Comparison of ENCODE assay signal across 10 mouse cellular contexts in the genomic region with DNA sequence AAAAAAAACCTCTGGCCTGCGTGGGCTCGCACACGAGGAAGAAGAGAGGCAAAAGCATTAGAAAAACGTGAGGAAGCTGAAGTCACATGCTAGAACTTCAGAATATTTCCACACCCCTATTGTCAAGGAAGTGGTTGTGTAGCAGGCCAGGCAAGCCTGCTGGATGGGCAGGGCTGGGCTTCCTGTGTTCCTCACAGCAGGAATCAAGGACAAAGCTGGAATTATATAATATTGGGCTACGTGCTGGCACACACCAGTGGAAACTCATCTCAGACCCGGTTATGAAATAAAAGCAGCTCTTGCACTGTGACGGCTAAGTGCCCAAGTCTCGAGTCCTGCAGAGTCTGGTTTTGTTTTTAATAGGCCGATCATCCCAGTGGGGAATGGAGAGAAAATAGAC. TPM values are rescaled to one million over a fixed set of nuclear protein-coding genes. Genes with fewer than 3 reads are reported as not detected.
DNase-seq lines count a peak whose midpoint lies in the region; ATAC-seq lines count a peak whose summit lies in the region.
"Had no signal": no experiment of that assay in that cellular context is flagged by ENCODE, and none has a peak within 500 bp of the region (broad histone marks: within the 10 kb centered on the region; RNA-seq: fewer than 3 reads in every experiment).

No protein-coding gene starts in this region.

- H3K36me3 ChIP-seq in kidney, embryonic 15.5 days = no peaks in the 10 kb centered on the region
- H3K36me3 ChIP-seq: forebrain, embryonic 15.5 days; neural tube, embryonic 12.5 days had no signal

- DNase-seq in kidney, adult 11 months = peak; percentile 79
- peak; percentile 84 for DNase-seq in heart, postnatal 25 days (ENCODE audit: low spot score)
- peak; percentile 69 to 86 for DNase-seq in lung, postnatal 4 days
- DNase-seq in left cerebral cortex, adult 8-10 months (ENCODE audit: low spot score in 2 of 2) = no peak
- no peak for DNase-seq in MN1 (ENCODE audit: low spot score)

- no peak for ATAC-seq in kidney, embryonic 15.5 days (replicated peaks; ENCODE audit: low FRiP score)
- no peak for ATAC-seq in activated CD4-positive, CD25-positive, alpha-beta regulatory T cell, adult 4 months
- ATAC-seq: forebrain, embryonic 15.5 days had no signal

- 68% methylated on average over 9 of the region's 9 CpGs for WGBS in kidney, embryonic 15.5 days

- no peak overlapping the region for H3K4me2 ChIP-seq in kidney, embryonic 15.5 days
- H3K4me2 ChIP-seq: forebrain, embryonic 15.5 days; neural tube, embryonic 12.5 days had no signal

- no peaks in the 10 kb centered on the region for H3K27me3 ChIP-seq in kidney, embryonic 15.5 days
- H3K27me3 ChIP-seq: forebrain, embryonic 15.5 days; neural tube, embryonic 12.5 days had no signal

- no peaks in the 10 kb centered on the region for H3K9me3 ChIP-seq in kidney, embryonic 15.5 days (replicated peaks)
- H3K9me3 ChIP-seq: forebrain, embryonic 15.5 days; neural tube, embryonic 12.5 days had no signal

- peaks cover 6% of the 10 kb centered on the region for H3K4me1 ChIP-seq in kidney, embryonic 15.5 days
- H3K4me1 ChIP-seq in brown adipose tissue, adult 24 weeks (ENCODE audit: control insufficient read depth, insufficient read depth, insufficient read length, low read length) = peaks cover 22% of the 10 kb centered on the region
- H3K4me1 ChIP-seq: neural tube, embryonic 12.5 days had no signal

- H3K27ac ChIP-seq in kidney, embryonic 15.5 days = no peak overlapping the region
- H3K27ac ChIP-seq in brown adipose tissue, adult 24 weeks (replicated peaks; ENCODE audit: low read depth, low read length) = peak overlapping the region; percentile 98
- H3K27ac ChIP-seq: forebrain, embryonic 15.5 days; neural tube, embryonic 12.5 days had no signal

- no peak overlapping the region for H3K9ac ChIP-seq in kidney, embryonic 15.5 days
- H3K9ac ChIP-seq: forebrain, embryonic 15.5 days; neural tube, embryonic 12.5 days had no signal

- no peak overlapping the region for H3K4me3 ChIP-seq in kidney, embryonic 15.5 days (replicated peaks)
- no peak overlapping the region for H3K4me3 ChIP-seq in brown adipose tissue, adult 24 weeks (ENCODE audit: insufficient read depth, low read depth, low read length)
- H3K4me3 ChIP-seq: forebrain, embryonic 15.5 days; neural tube, embryonic 12.5 days had no signal

- intact Hi-C loops in heart, postnatal 25 days (cut with DNase I) = no loop called here

RNA-seq across cellular contexts. Expression of a gene that starts 13.4 kb away (rescaled TPM):
- polyA plus RNA-seq in kidney, embryonic 15.5 days (2015; fragmentation: Nextera tagmentation; extraction: Ambion mirVana) = 25.3 and 25.4 TPM in 2 replicates
- 19.2 and 52.4 TPM in 2 replicates for polyA plus RNA-seq in brown adipose tissue, adult 24 weeks (2012; ENCODE audit: insufficient read depth, insufficient read length, missing spikeins)
- 10 to 100 TPM; 21.7 to 39.7 TPM for total RNA-seq in heart, postnatal 25 days (2021)
- under 1 TPM; 0.60 TPM for polyA plus RNA-seq in activated CD4-positive, CD25-positive, alpha-beta regulatory T cell, adult 4 months (2017; shearing (Covaris generic))
- 10 to 100 TPM; 11.1 to 17.3 (median 15.2) TPM for total RNA-seq in left cerebral cortex, adult 8-10 months (2022)

RNA-seq across cellular contexts. Expression of a gene that starts 15.0 kb away (rescaled TPM):
- 42.3 and 44.6 TPM in 2 replicates for polyA plus RNA-seq in kidney, embryonic 15.5 days (2015; fragmentation: Nextera tagmentation; extraction: Ambion mirVana)
- 38.1 and 61.2 TPM in 2 replicates for polyA plus RNA-seq in brown adipose tissue, adult 24 weeks (2012; ENCODE audit: insufficient read depth, insufficient read length, missing spikeins)
- 100 to 1,000 TPM; 125 to 141 TPM for total RNA-seq in heart, postnatal 25 days (2021)
- polyA plus RNA-seq in activated CD4-positive, CD25-positive, alpha-beta regulatory T cell, adult 4 months (2017; shearing (Covaris generic)) = 10 to 100 TPM; 19.9 to 22.9 TPM
- 100 to 1,000 TPM; 118 to 151 (median 137) TPM for total RNA-seq in left cerebral cortex, adult 8-10 months (2022)

RNA-seq across cellular contexts. Expression of a gene that starts 30.0 kb away (rescaled TPM):
- polyA plus RNA-seq in kidney, embryonic 15.5 days (2015; fragmentation: Nextera tagmentation; extraction: Ambion mirVana) = 951 and 997 TPM in 2 replicates
- 32.5 and 58.6 TPM in 2 replicates for polyA plus RNA-seq in brown adipose tissue, adult 24 weeks (2012; ENCODE audit: insufficient read depth, insufficient read length, missing spikeins)
- total RNA-seq in heart, postnatal 25 days (2021) = 100 to 1,000 TPM; 102 to 103 TPM
- 100 to 1,000 TPM; 410 to 652 TPM for polyA plus RNA-seq in activated CD4-positive, CD25-positive, alpha-beta regulatory T cell, adult 4 months (2017; shearing (Covaris generic))
- total RNA-seq in left cerebral cortex, adult 8-10 months (2022) = 100 to 1,000 TPM; 430 to 459 (median 451) TPM

RNA-seq across cellular contexts. Expression of a gene that starts 33.2 kb away (rescaled TPM):
- polyA plus RNA-seq in kidney, embryonic 15.5 days (2015; fragmentation: Nextera tagmentation; extraction: Ambion mirVana) = 16.5 TPM in 2 replicates
- polyA plus RNA-seq in brown adipose tissue, adult 24 weeks (2012; ENCODE audit: insufficient read depth, insufficient read length, missing spikeins) = 3.0 and 3.3 TPM in 2 replicates
- total RNA-seq in heart, postnatal 25 days (2021) = 10 to 100 TPM; 11.8 to 14.6 TPM
- 1 to 10 TPM; 4.1 to 6.4 TPM for polyA plus RNA-seq in activated CD4-positive, CD25-positive, alpha-beta regulatory T cell, adult 4 months (2017; shearing (Covaris generic))
- total RNA-seq in left cerebral cortex, adult 8-10 months (2022) = 10 to 100 TPM; 13.8 to 21.2 (median 18.2) TPM

RNA-seq across cellular contexts. Expression of a gene that starts 53.0 kb away (rescaled TPM):
- polyA plus RNA-seq in kidney, embryonic 15.5 days (2015; fragmentation: Nextera tagmentation; extraction: Ambion mirVana) = 58.0 and 65.7 TPM in 2 replicates
- 1.4 and 2.8 TPM in 2 replicates for polyA plus RNA-seq in brown adipose tissue, adult 24 weeks (2012; ENCODE audit: insufficient read depth, insufficient read length, missing spikeins)
- total RNA-seq in heart, postnatal 25 days (2021) = 1 to 10 TPM; 2.3 to 2.8 TPM
- 10 to 100 TPM; 38.4 to 44.7 TPM for polyA plus RNA-seq in activated CD4-positive, CD25-positive, alpha-beta regulatory T cell, adult 4 months (2017; shearing (Covaris generic))
- total RNA-seq in left cerebral cortex, adult 8-10 months (2022) = 1 to 10 TPM; 2.6 to 3.4 (median 3.0) TPM

Comparison
In these comparisons a context has a peak if more than half of its experiments do, and no peak if none do; other contexts are left out.
1. DNase-seq: peak in kidney, adult 11 months (single experiment), heart, postnatal 25 days (single experiment) and lung, postnatal 4 days (2 of 2); none in left cerebral cortex, adult 8-10 months (0 of 2) and MN1 (single experiment).
2. RNA of a gene that starts 13.4 kb away (polyA plus RNA-seq): 19.2 to 52.4 TPM in brown adipose tissue, adult 24 weeks and 25.3 to 25.4 TPM in kidney, embryonic 15.5 days; 0.60 TPM in activated CD4-positive, CD25-positive, alpha-beta regulatory T cell, adult 4 months; every median in the first group is over 10 times any median in the second.